Mouse (Mus musculus) Patski (cell line): ENCODE data around the gene Fstl1. TPM values are rescaled to one million over a fixed set of nuclear protein-coding genes. Genes with fewer than 3 reads are reported as not detected.

ENCODE experiments used
- ATAC-seq: fragments of 100-300 bp; one replicate; pipeline ENCODE4 v1.8.0; 2021
- CTCF ChIA-PET: fragments of 350-600 bp; sonication (Branson Sonifier 250); formaldehyde crosslinking; loops from one replicate; lab custom pipeline; 2022; ENCODE audit warnings: inconsistent platforms; lab: Charles Lee
- POLR2A ChIA-PET: fragments of 350-600 bp; sonication (Branson Sonifier 250); formaldehyde crosslinking; loops from one replicate; lab custom pipeline; 2022; ENCODE audit warnings: antibody characterized with exemption, inconsistent platforms; lab: Charles Lee
- DNase-seq: peaks from one replicate; pipeline ENCODE4 v3.0.0-alpha.2; 2011; ENCODE audit warnings: low read depth, low spot score
- H3K27me3 ChIP-seq: fragments of 371-371 bp; one replicate; pipeline ENCODE4 v1.5.1; 2021
- CTCF ChIP-seq: fragments of 100-300 bp; IDR thresholded peaks from one replicate; pipeline ENCODE4 v1.5.1; 2021
- in situ Hi-C: fragments of 300-500 bp; cut with MboI; formaldehyde crosslinking; loops from 3 replicates; pipeline ENCODE4 v1.11.1; 2018; ENCODE audit warnings: low pct_unique_long_range_greater_than_20kb, mixed read lengths
- polyA plus RNA-seq: library from polyadenylated mRNA; unstranded; gene quantifications from one replicate; pipeline ENCODE4 v1.2.3, GENCODE M21; 2021

The Fstl1 gene
- polyA plus RNA-seq, 1 experiment from 2014 or later, result 283 TPM

- no peak for TF ChIP-seq CTCF
- ATAC-seq (no peak), DNase-seq (no peak)
- H3K27me3 ChIP-seq, result no peaks in the 10 kb centered on the region
- ChIA-PET CTCF (no interaction called here), POLR2A (interaction anchor here (1.0 kb wide), 1 partner anchor 9 kb away, joined by 3 read pairs; no protein-coding TSS in a partner anchor)
- in situ Hi-C loops, result no loop called here
Measured at GRCm38 (mm10) chr16:37802686-37803295, 26.1 kb downstream of the Fstl1 start.

GRCm38 (mm10) chr16:37803387-37803950, 26.8 kb downstream of the Fstl1 start:
- CTCF ChIA-PET, result interaction anchor here (1.5 kb wide), 1 partner anchor 9 kb away, joined by 3 read pairs; no protein-coding TSS in a partner anchor
- no peaks in the 10 kb centered on the region for H3K27me3 ChIP-seq
- no peak for DNase-seq
- in situ Hi-C loops, result no loop called here
- ATAC-seq, result no peak
- TF ChIP-seq CTCF, result no peak
- POLR2A ChIA-PET, result interaction anchor here (1.0 to 1.1 kb wide), 2 partner anchors 8 to 14 kb away, joined by 3 read pairs; no protein-coding TSS in a partner anchor

GRCm38 (mm10) chr16:37805746-37806495, 29.2 kb downstream of the Fstl1 start:
- ChIA-PET POLR2A (no interaction called here), CTCF (interaction anchor here (1.0 kb wide), 2 partner anchors 11 to 113 kb away, joined by 3 read pairs; no protein-coding TSS in a partner anchor)
- in situ Hi-C loops, result no loop called here
- no peak for DNase-seq
- no peak for ATAC-seq
- TF ChIP-seq CTCF, result no peak
- no peaks in the 10 kb centered on the region for H3K27me3 ChIP-seq

GRCm38 (mm10) chr16:37807269-37807668, 30.6 kb downstream of the Fstl1 start:
- no peak for ATAC-seq
- POLR2A ChIA-PET, result no interaction called here
- in situ Hi-C loops, result no loop called here

GRCm38 (mm10) chr16:37808866-37809622, 32.4 kb downstream of the Fstl1 start:
- POLR2A ChIA-PET, result interaction anchor here (0.7 kb wide), 1 partner anchor 208 kb away, joined by 8 read pairs; no protein-coding TSS in a partner anchor
- DNase-seq, result no peak
- in situ Hi-C loops, result no loop called here
- CTCF ChIA-PET, result interaction anchor here (1.3 kb wide), 1 partner anchor 118 kb away, joined by 3 read pairs; no protein-coding TSS in a partner anchor
- TF ChIP-seq CTCF, result no peak
- H3K27me3 ChIP-seq, result no peaks in the 10 kb centered on the region
- no peak for ATAC-seq

More at GRCm38 (mm10) chr16:37807269-37807668, 30.6 kb downstream of the Fstl1 start:
- no peak for TF ChIP-seq CTCF
- CTCF ChIA-PET, result interaction anchor here (1.6 kb wide), 1 partner anchor 117 kb away, joined by 4 read pairs; no protein-coding TSS in a partner anchor
- DNase-seq, result no peak
- no peaks in the 10 kb centered on the region for H3K27me3 ChIP-seq

- no peak for ATAC-seq
- no peak for DNase-seq
- ChIA-PET POLR2A (no interaction called here), CTCF (interaction anchor here (1.3 kb wide), 1 partner anchor 119 kb away, joined by 3 read pairs; no protein-coding TSS in a partner anchor)
- no peak for TF ChIP-seq CTCF
- in situ Hi-C loops, result no loop called here
- no peaks in the 10 kb centered on the region for H3K27me3 ChIP-seq
Measured at GRCm38 (mm10) chr16:37809623-37809992, 32.9 kb downstream of the Fstl1 start.

GRCm38 (mm10) chr16:37811874-37812273, 35.2 kb downstream of the Fstl1 start:
- CTCF ChIA-PET, result interaction anchor here (0.7 to 2.2 kb wide), 6 partner anchors 8 to 129 kb away, joined by 3 to 7 read pairs (median 4); no protein-coding TSS in a partner anchor
- no peaks in the 10 kb centered on the region for H3K27me3 ChIP-seq
- in situ Hi-C loops, result loop anchor here (5.0 to 10.0 kb wide), 2 partner anchors 125 to 283 kb away; no protein-coding TSS in a partner anchor

GRCm38 (mm10) chr16:37812474-37812886, 35.8 kb downstream of the Fstl1 start:
- POLR2A ChIA-PET, result interaction anchor here (1.5 to 2.0 kb wide), 2 partner anchors 24 to 34 kb away, joined by 4 to 9 read pairs; no protein-coding TSS in a partner anchor
- no peaks in the 10 kb centered on the region for H3K27me3 ChIP-seq
- TF ChIP-seq CTCF, result peak; percentile 57
- in situ Hi-C loops, result loop anchor here (5.0 to 10.0 kb wide), 2 partner anchors 125 to 282 kb away; no protein-coding TSS in a partner anchor
- CTCF ChIA-PET, result interaction anchor here (0.7 to 2.2 kb wide), 7 partner anchors 9 to 130 kb away, joined by 3 to 7 read pairs (median 4); no protein-coding TSS in a partner anchor
- no peak for ATAC-seq
- DNase-seq, result no peak

More at GRCm38 (mm10) chr16:37811874-37812273, 35.2 kb downstream of the Fstl1 start:
- peak; percentile 37 for TF ChIP-seq CTCF
- ATAC-seq, result no peak
- DNase-seq, result no peak
- POLR2A ChIA-PET, result interaction anchor here (1.1 to 2.0 kb wide), 3 partner anchors 9 to 33 kb away, joined by 3 to 9 read pairs (median 4); no protein-coding TSS in a partner anchor
